Mouse (Mus musculus) adrenal gland, adult 2 months (tissue): ENCODE results near the gene Cir1. TPM values are rescaled to one million over a fixed set of nuclear protein-coding genes. Genes with fewer than 3 reads are reported as not detected.

Experiments
- DNase-seq: peaks from one replicate; pipeline ENCODE4 v3.0.0; 2021
- long read RNA-seq: library from polyadenylated mRNA; stranded (forward); transcript quantifications from one replicate; pipeline ENCODE4 v2.0.0, GENCODE M21; 2021
- polyA plus RNA-seq: library from polyadenylated mRNA; depleted of rRNA; stranded (reverse); fragments of >200 nt; gene quantifications from 2 replicates; pipeline ENCODE4 v1.2.3, GENCODE M21; 2012; rRNA removed
- total RNA-seq, 2 experiments: library from RNA; stranded (reverse); gene quantifications; 2 replicates each; pipeline ENCODE4 v1.2.3; 2021

Gene Cir1
- total RNA-seq (10 to 100 TPM; 14.0 to 21.7 TPM), polyA plus RNA-seq (0.36 and 0.40 TPM in 2 replicates)
- long read RNA-seq, partial matches to known transcripts, result 0 of 19 reads
- long read RNA-seq, other reads (novel, unspliced or antisense), result 19 of 19 reads

- DNase-seq, result peak; percentile 95
These were observed at the start of gene Cir1, which contains the start of gene Scrn3 for GRCm38 (mm10) chr2:73312152-73313116. Gene Cir1, minus strand, starts transcription at chr2:73312701. Gene Scrn3, plus strand, starts transcription at chr2:73312601.

GRCm38 (mm10) chr2:73360536-73360935, 48.0 kb upstream of the Cir1 start:
- DNase-seq, result no peak

- DNase-seq, result no peak
These were observed 47.4 kb upstream of the Cir1 start for GRCm38 (mm10) chr2:73359941-73360340.

- DNase-seq, result no peak
These were observed 44.5 kb upstream of the Cir1 start for GRCm38 (mm10) chr2:73357004-73357403.

- no peak for DNase-seq
These were observed 39.5 kb upstream of the Cir1 start for GRCm38 (mm10) chr2:73351927-73352374.

- no peak for DNase-seq
These were observed 39.0 kb upstream of the Cir1 start for GRCm38 (mm10) chr2:73351496-73351895.

- DNase-seq, result no peak
These were observed 35.7 kb upstream of the Cir1 start for GRCm38 (mm10) chr2:73348221-73348620.

- DNase-seq, result no peak
These were observed 35.3 kb upstream of the Cir1 start for GRCm38 (mm10) chr2:73347766-73348165.

DNA sequence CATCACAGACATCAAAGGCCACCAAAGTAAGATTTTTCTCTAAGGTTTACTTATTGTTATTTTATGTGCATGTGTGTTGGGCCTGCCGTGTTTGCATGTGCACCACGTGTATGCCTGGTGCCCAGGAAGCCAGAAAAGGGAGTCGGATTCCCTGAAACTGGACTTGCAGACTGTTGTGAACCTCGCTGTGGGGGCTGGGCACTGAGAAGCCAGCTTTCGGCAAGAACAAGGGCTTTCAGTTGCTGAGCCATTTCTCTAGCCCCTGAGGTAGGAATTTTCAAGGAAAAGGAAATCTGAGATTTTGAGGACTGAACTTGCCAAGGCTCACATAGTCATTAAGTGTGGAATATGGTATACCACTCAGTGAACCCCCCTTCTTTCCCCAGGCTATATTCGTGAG, 34.6 kb upstream of the Cir1 start:
- DNase-seq, result no peak

DNA sequence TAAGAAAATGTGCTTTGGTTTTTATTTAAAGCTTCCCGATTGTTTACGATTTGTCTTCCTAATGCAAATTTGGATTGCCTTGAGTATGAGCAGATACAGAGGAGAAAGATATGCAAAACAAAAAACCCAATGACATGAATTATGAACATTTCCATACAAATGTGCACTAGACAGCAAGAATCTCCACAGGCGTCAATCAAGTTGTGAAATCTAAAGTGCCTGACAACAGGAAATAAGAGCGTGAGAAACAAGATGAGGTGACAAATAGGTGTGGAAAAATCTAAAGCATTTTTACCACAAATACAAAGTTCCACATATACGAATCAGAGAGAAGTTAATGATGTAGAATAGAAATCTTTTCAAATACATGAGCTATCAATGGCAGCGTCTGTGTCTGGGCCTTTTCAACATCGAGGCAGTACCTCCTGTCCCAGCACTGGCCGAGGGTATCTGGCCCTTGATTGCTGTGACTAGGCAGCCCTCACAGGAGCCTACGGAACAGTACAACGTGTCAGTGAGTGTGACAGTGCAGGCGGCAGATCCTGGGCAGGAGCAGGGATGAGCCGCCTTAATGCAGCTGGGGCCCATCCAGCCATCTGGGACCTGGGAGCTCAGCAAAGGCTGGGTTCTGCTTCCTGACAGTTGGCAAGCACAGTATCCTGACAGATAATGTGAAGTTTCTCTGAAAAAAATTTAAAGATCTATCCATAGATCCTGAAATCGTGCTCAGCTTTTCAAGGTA, 34.0 kb upstream of the Cir1 start:
- DNase-seq, result no peak

DNA sequence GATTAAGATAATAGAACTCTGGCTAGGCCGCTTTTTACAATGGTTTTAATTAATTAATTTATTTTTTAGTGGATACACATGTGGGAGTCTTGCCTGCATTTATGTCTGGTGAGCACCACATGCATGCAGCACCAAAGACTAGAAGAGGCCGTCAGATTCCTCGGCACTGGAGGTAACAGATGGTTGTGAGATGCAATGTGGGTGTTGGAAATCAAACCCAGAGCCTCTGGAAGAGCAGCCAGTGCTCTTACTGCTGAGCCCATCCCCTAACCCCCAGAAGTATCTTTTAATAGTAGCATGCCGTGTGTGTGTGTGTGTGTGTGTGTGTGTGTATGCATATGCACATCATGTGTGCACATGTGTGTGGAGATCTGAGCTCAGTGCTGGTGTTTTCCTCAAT, 32.7 kb upstream of the Cir1 start:
- no peak for DNase-seq

- DNase-seq, result no peak
These were observed 31.2 kb upstream of the Cir1 start for GRCm38 (mm10) chr2:73343701-73344100.

DNA sequence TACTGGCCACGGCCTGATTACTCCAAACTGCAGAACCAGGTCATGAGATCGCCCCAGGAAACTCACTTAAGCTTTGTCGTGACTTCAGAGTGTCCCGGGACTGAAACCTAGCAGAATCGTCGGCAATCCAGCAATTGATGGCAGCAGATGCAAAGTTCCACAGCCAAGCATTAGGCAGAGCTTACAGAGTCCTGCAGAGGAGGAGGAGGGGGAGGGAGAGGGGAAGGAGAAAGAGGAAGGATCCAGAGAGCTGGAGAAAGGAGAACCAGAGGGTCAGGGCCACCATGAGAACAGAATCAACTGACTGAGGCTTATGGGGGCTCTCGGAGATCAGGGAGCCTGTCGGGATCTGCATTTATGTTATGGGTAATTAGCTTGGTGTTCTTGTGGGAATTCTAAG, 25.9 kb upstream of the Cir1 start:
- DNase-seq, result no peak

- no peak for DNase-seq
These were observed 23.4 kb upstream of the Cir1 start for GRCm38 (mm10) chr2:73335949-73336348.

DNA sequence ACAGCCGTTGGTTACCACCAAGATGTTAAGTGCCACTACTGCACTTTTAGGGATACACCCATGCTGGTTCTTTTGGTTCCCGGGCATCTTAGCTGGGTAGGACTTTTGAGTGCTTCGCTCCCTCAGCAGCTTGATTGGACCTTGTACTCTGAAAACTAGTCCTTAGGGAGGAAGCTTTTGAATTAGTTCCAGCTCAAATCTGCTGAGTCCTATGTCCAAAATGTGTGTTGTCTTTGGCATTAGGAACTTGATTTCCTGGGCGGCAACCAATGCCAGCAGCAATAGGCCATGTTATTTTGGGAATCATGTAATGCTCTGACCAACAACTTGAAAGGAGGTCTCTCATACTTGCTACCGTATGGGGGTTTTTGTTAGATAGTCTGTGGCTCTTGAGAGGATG, 13.4 kb upstream of the Cir1 start:
- DNase-seq, result peak; percentile 15

DNA sequence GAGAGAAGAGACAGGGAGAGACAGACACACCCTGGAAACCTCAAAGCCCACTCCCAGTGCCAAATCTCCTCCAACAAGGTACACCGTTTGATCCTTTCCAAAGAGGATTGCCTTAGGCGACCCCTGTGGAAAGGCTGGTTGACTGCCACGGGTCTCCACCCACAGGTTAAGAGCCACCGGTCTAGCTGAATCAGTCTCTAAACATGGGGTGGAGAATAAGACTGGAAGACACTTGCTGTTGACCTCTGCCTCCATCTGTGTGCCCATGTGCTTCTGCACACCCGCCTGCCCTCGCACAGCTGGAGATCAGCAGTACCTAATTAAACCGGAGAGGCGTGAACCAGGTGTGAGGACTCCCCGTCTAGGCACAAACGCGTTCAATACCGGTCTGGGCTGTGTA, 10.5 kb upstream of the Cir1 start:
- DNase-seq, result no peak

GRCm38 (mm10) chr2:73319218-73319617, 6.7 kb upstream of the Cir1 start:
- no peak for DNase-seq

DNA sequence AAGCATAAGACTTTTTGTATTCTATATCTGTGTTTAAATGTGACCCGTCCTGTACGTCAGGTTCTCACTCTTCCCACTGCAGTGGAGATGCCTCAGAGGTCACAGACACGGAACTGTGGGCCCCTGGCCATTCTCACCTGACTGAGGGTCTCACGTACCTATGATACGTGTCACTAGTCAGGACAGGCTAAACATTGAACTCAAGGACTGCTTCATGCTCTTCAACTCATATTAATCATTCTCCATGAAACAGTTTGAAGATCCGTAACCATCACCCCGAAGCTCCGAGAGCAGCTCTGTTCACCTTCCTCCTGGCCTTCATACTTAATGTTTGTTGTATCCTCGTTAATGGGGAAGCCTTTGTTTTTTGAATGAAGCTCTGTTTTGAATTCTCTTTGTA, 4.9 kb upstream of the Cir1 start:
- DNase-seq, result no peak

DNA sequence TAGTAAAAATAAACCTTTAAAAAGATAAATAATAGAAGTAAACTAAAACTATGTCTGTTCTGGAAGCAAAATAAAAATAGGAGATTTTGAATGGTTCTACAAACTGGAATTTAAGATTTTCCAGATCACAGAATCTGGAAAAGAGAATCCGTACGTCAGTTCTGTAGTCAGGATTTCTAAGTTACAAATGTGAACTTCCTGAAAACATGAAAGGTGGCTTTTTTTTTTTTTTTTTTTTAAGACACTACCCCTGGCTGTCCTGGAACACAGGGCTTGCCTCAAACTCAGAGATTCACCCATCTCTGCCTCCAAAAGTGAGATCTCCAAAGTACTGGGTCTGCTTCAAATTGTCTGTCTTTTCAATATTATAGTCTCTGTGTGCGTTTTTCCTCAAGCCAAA, 1.8 kb upstream of the Cir1 start:
- DNase-seq, result no peak

DNA sequence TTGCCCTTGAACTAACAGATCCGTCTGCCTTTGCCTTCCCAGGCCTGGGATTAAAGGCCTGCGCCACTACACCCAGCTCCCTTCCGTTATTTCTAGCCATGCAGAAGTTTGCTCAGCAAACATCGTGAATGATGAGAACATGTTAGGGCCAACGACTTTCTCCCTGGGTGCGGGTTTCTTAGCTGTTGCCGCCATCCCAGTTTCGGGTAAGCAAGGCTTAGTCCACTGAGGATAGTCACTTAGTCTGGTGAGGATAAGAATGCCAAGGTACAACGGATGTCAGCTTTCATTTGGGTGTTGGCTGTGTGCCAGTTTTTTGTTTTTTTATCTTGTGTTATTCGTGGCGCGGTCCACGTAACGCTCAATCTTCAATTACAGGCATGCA, 608 bp upstream of the Cir1 start:
- peak; percentile 71 for DNase-seq

- DNase-seq, result no peak
These were observed 6.5 kb downstream of the Cir1 start for GRCm38 (mm10) chr2:73306006-73306405.

GRCm38 (mm10) chr2:73304506-73304905, 8.0 kb downstream of the Cir1 start:
- no peak for DNase-seq

DNA sequence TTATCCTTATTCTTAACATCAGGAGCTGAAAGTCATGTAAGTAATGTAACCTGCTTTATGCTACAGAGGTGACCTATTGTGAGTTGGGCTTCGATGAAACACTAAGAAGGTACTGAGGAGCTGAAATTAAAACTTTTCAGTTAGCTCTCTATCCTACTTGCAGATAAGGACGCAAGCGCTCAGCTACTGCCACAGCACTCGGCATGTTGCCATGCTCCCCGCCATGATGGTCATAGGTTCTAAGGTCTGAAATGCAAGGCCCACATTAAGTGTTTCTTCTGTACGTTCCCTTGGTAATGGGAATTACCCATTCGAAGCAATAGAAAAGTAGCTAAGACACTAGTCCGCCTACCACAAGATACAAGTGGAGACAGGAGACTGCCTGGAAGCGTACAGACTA, 9.8 kb downstream of the Cir1 start:
- DNase-seq, result no peak
